Mouse (Mus musculus) liver, embryonic 11.5 days (tissue): ENCODE measurements around the gene Adam1a. TPM values are rescaled to one million over a fixed set of nuclear protein-coding genes. Genes with fewer than 3 reads are reported as not detected.
A peak's percentile ranks its signal among the peaks of the same experiment; 100 is the strongest.

ENCODE experiments used
- ATAC-seq: fragments of 200-750 bp; cut with Nextera tagmentation; replicated peaks from 2 replicates; pipeline ENCODE4 v1.8.0; 2017; ENCODE audit warnings: moderate number of reproducible peaks, mild to moderate bottlenecking, moderate TSS enrichment, moderate library complexity; ENCODE audit not compliant: low FRiP score
- DNase-seq: peaks from one replicate; pipeline ENCODE4 v3.0.0-alpha.2; 2017; ENCODE audit warnings: low spot score
- H3K27ac ChIP-seq: fragments of 300-500 bp; sonication (generic); 2 replicates; pipeline ENCODE4 v1.5.1; 2014; ENCODE audit warnings: mild to moderate bottlenecking, low read depth, low read length, control low read depth
- H3K27me3 ChIP-seq: fragments of 300-500 bp; sonication (generic); replicated peaks from 2 replicates; pipeline ENCODE4 v1.6.1; 2014; ENCODE audit warnings: low read length, mixed read lengths; ENCODE audit not compliant: control insufficient read depth, insufficient read depth
- H3K36me3 ChIP-seq: fragments of 300-500 bp; sonication (generic); 2 replicates; pipeline ENCODE4 v1.6.1; 2014; ENCODE audit warnings: mild to moderate bottlenecking, low read length, moderate library complexity, mixed read lengths; ENCODE audit not compliant: control insufficient read depth, insufficient read depth
- H3K4me1 ChIP-seq: fragments of 300-500 bp; sonication (generic); replicated peaks from 2 replicates; pipeline ENCODE4 v1.6.1; 2014; ENCODE audit warnings: low read length, mixed read lengths; ENCODE audit not compliant: control insufficient read depth, insufficient read depth
- H3K4me2 ChIP-seq: fragments of 300-500 bp; sonication (generic); 2 replicates; pipeline ENCODE4 v1.6.1; 2014; ENCODE audit warnings: mild to moderate bottlenecking, control low read depth, moderate library complexity
- H3K4me3 ChIP-seq: fragments of 300-500 bp; sonication (generic); 2 replicates; pipeline ENCODE4 v1.5.1; 2014; ENCODE audit warnings: low read depth, low read length, control low read depth
- H3K9ac ChIP-seq: fragments of 300-500 bp; sonication (generic); 2 replicates; pipeline ENCODE4 v1.6.1; 2014; ENCODE audit warnings: low read depth, low read length, control low read depth
- H3K9me3 ChIP-seq: fragments of 300-500 bp; sonication (generic); 2 replicates; pipeline ENCODE4 v1.6.1; 2016; ENCODE audit warnings: low read length, inconsistent platforms, mixed read lengths; ENCODE audit not compliant: control insufficient read depth
- WGBS: fragments of 180-500 bp; shearing (Covaris S2); extraction: QIAGEN DNeasy Blood & Tissue Kit; methylation state at CpG from one replicate; pipeline ENCODE4 v1.1.7; 2014; 5-methylcytosine and 5-hydroxymethylcytosine counted together
- polyA plus RNA-seq: library from polyadenylated mRNA; unstranded; fragments of >200 nt; fragmentation: Nextera tagmentation; extraction: Ambion mirVana; gene quantifications from 2 replicates; pipeline ENCODE4 v1.2.1, GENCODE M21; 2014

The Adam1a gene
- polyA plus RNA-seq, 1 experiment from 2014 or later = 1.2 TPM

DNA sequence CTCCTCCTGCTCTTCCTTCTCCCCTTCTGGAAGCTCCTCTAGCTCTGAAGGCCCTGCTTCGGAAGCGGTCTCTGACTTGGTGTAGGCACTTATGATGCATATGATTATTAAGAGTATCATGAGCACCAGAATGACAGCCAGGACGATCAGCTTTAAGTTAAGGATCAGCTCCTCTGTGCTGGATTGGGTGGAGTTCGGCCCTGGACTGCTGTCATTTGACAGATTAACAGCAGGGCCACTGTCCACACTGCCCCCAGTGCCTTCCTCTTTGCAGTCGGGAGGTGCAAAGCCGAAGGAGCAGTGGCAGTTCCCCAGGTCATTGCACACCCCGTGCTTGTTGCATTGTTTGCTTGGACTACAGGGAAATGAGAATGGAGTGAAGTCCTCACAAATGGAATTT lies 44.6 kb downstream of the Adam1a start:
- 43% methylated on average over 7 of the region's 7 CpGs for WGBS
- H3K9ac ChIP-seq = no peak overlapping the region
- no peaks in the 10 kb centered on the region for H3K27me3 ChIP-seq
- H3K4me2 ChIP-seq = peak overlapping the region; percentile 28; the same call in 1 of the 2 replicates
- H3K9me3 ChIP-seq = no peaks in the 10 kb centered on the region
- no peaks in the 10 kb centered on the region for H3K36me3 ChIP-seq
- no peak for ATAC-seq
- H3K4me3 ChIP-seq = no peak overlapping the region
- no peak overlapping the region for H3K27ac ChIP-seq
- peaks cover 9% of the 10 kb centered on the region for H3K4me1 ChIP-seq
- no peak for DNase-seq

GRCm38 (mm10) chr5:121493305-121493704 lies 52.0 kb downstream of the Adam1a start:
- Histone ChIP-seq H3K27me3 (no peaks in the 10 kb centered on the region), H3K9me3 (no peaks in the 10 kb centered on the region), H3K4me1 (no peaks in the 10 kb centered on the region), H3K4me2 (no peak overlapping the region), H3K4me3 (no peak overlapping the region), H3K27ac (no peak overlapping the region), H3K9ac (no peak overlapping the region), H3K36me3 (no peaks in the 10 kb centered on the region)
- DNase-seq (no peak), ATAC-seq (no peak)
- 70% methylated on average over 8 of the region's 8 CpGs for whole genome bisulfite sequencing

DNA sequence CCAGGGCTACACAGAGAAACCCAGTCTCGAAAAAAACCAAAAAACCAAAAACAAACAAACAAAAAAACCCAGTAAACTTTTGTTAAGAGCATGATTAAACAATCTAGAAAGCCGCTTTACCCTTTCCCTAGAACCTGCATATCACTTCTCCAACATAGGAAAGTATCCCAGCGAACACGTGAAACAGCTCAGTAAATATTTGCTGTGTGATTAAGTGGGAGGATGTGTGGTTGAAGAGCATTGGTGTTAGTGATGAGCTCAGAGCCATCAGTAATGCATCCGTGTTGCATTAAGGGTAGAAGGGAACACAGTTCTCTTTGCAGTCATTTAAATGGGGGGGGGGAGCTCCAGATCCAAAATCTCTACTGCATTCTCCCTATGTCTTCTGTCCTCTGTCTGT lies 60.5 kb downstream of the Adam1a start:
- H3K36me3 ChIP-seq = no peaks in the 10 kb centered on the region
- no peaks in the 10 kb centered on the region for H3K4me1 ChIP-seq
- H3K4me3 ChIP-seq = no peak overlapping the region
- H3K9me3 ChIP-seq = no peaks in the 10 kb centered on the region
- no peak for ATAC-seq
- no peak overlapping the region for H3K4me2 ChIP-seq
- no peak for DNase-seq
- 67% methylated on average over 5 of the region's 5 CpGs for WGBS
- H3K27me3 ChIP-seq = no peaks in the 10 kb centered on the region
- no peak overlapping the region for H3K27ac ChIP-seq
- H3K9ac ChIP-seq = no peak overlapping the region

DNA sequence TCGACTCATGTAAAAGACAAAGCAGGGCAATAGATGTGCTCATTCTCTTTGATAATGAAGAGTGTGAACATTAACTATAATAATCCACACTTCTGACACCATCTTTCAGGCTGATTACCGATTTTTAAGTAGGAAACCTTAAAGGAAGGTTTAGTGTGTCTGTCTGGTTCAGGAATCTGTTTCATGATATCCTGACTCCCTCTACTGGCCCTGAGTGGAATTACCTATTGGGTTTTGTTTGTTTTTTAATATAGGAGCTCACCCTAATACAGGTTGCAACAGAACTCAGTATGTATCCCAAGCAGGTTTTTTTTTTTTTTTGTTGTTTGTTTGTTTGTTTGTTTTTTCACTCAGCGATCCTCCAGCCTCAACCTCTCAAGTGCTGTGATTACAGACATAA lies 67.6 kb downstream of the Adam1a start:
- WGBS = 32% methylated on average over 3 of the region's 3 CpGs
- H3K4me3 ChIP-seq = no peak overlapping the region
- no peak overlapping the region for H3K9ac ChIP-seq
- peaks cover 18% of the 10 kb centered on the region for H3K4me1 ChIP-seq
- no peak for DNase-seq
- no peak overlapping the region for H3K27ac ChIP-seq
- H3K4me2 ChIP-seq = no peak overlapping the region
- H3K36me3 ChIP-seq = no peaks in the 10 kb centered on the region
- no peak for ATAC-seq
- no peaks in the 10 kb centered on the region for H3K27me3 ChIP-seq
- no peaks in the 10 kb centered on the region for H3K9me3 ChIP-seq

DNA sequence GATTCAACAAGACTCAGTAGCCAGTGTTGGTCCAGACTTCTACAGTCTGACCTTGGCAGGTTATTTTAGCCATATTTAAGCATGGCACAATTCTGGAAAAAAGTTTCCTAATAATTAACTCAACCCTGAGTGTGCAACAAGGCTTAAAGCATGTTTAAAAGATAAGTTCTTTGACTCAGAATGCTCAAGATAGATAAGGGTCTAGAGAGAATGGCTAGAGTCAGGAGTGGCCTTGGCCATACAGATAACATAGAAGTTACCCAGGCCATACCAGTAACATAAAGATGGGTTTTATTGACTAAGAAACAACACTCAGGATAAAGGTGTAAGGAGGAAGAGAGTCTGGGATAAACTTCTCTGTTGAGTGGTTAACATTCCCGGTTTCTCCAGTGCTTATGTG lies 69.2 kb downstream of the Adam1a start:
- Histone ChIP-seq H3K4me3 (no peak overlapping the region), H3K36me3 (no peaks in the 10 kb centered on the region), H3K9me3 (no peaks in the 10 kb centered on the region), H3K27me3 (no peaks in the 10 kb centered on the region), H3K27ac (peak overlapping the region; percentile 89), H3K4me2 (peak overlapping the region; percentile 52), H3K4me1 (peaks cover 18% of the 10 kb centered on the region), H3K9ac (no peak overlapping the region; the same call in 1 of the 2 replicates)
- DNase-seq (no peak), ATAC-seq (peak; percentile 87)
- WGBS = 49% methylated on average over 1 of the region's 1 CpGs

DNA sequence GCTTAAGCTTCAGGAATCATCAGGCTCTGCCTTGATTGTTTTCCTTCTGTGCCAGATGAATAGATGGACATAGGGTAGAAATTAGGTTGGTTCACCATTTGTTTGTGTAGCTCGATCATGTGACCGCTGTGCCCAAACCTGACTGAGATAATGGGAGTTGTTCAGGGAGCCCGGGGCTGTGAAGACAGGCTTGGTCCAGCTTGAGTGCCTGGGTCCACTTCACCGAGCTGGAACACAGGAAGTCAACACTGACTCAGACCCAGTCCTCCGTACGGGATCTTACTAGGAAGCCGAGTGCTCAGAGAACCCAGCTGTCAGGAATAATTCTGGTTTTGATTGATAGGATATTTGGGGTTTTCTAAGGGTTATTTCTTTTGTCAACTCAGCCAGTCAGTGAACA lies 70.7 kb downstream of the Adam1a start:
- no peak for DNase-seq
- Histone ChIP-seq H3K9ac (no peak overlapping the region), H3K27ac (no peak overlapping the region), H3K27me3 (no peaks in the 10 kb centered on the region), H3K36me3 (no peaks in the 10 kb centered on the region), H3K4me2 (no peak overlapping the region), H3K4me1 (peaks cover 20% of the 10 kb centered on the region), H3K9me3 (no peaks in the 10 kb centered on the region), H3K4me3 (no peak overlapping the region)
- ATAC-seq = no peak
- 78% methylated on average over 7 of the region's 7 CpGs for WGBS

- H3K9ac ChIP-seq = no peak overlapping the region
- H3K4me1 ChIP-seq = peaks cover 23% of the 10 kb centered on the region
- no peaks in the 10 kb centered on the region for H3K36me3 ChIP-seq
- H3K27me3 ChIP-seq = no peaks in the 10 kb centered on the region
- no peak overlapping the region for H3K4me2 ChIP-seq
- no peak overlapping the region for H3K27ac ChIP-seq
- no peak for DNase-seq
- 87% methylated on average over 2 of the region's 2 CpGs for WGBS
- H3K9me3 ChIP-seq = no peaks in the 10 kb centered on the region
- no peak for ATAC-seq
- no peak overlapping the region for H3K4me3 ChIP-seq
These were observed 72.9 kb downstream of the Adam1a start for GRCm38 (mm10) chr5:121472411-121472810.

DNA sequence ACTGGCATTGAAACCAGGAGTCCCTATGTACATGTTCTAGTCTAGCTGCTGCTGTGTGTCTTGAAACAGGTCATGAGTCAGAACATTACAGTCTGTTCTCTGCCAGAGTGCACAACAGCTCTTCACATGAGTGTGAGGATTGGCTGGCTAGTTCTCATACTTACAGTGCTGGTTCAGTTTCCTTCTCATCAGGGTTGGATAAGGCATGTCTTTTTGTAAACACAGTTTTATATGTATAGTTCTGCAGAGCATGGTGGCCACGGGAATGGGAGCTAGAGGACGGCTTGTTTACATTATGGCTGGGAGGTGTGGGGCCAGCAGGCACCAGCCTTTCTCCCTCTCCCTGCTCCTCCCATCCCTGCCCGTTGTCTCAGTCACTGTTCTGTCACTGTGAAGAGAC lies 75.7 kb downstream of the Adam1a start:
- 30% methylated on average over 3 of the region's 3 CpGs for WGBS

More for the DNA sequence above, 75.7 kb downstream of the Adam1a start:
- H3K4me2 ChIP-seq = no peak overlapping the region
- no peak for DNase-seq
- no peak overlapping the region for H3K9ac ChIP-seq
- H3K9me3 ChIP-seq = no peaks in the 10 kb centered on the region
- no peak overlapping the region for H3K4me3 ChIP-seq
- H3K27ac ChIP-seq = no peak overlapping the region
- H3K36me3 ChIP-seq = no peaks in the 10 kb centered on the region
- H3K27me3 ChIP-seq = no peaks in the 10 kb centered on the region
- H3K4me1 ChIP-seq = peaks cover 6% of the 10 kb centered on the region; the same call in 1 of the 2 replicates
- no peak for ATAC-seq
